Mouse (Mus musculus) thymus, adult 2 months (tissue): ENCODE data around the gene Stfa3. TPM values are rescaled to one million over a fixed set of nuclear protein-coding genes. Genes with fewer than 3 reads are reported as not detected.
"Not testable (repeated sequence)": the region's sequence is repeated elsewhere in the genome, so short reads cannot be mapped to it uniquely, and the experiment has no call there.

Source experiments
- DNase-seq: peaks from one replicate; pipeline ENCODE4 v3.0.0; 2021
- H3K27ac ChIP-seq: fragments of 200-500 bp; 2 replicates; pipeline ENCODE4 v1.5.1; 2012; ENCODE audit warnings: low read length, control low read depth; ENCODE audit not compliant: control insufficient read depth, insufficient read depth
- H3K27me3 ChIP-seq: fragments of 200-500 bp; 2 replicates; pipeline ENCODE4 v1.6.1; 2012; ENCODE audit warnings: mild to moderate bottlenecking, low read length, moderate library complexity, mixed read lengths; ENCODE audit not compliant: control insufficient read depth, insufficient read depth
- H3K36me3 ChIP-seq: fragments of 200-500 bp; 2 replicates; pipeline ENCODE4 v1.6.1; 2012; ENCODE audit warnings: mild to moderate bottlenecking, low read length, moderate library complexity; ENCODE audit not compliant: control insufficient read depth, insufficient read depth
- H3K4me1 ChIP-seq: fragments of 200-500 bp; replicated peaks from 2 replicates; pipeline ENCODE4 v1.6.1; 2012; ENCODE audit warnings: low read length; ENCODE audit not compliant: control insufficient read depth, insufficient read depth
- H3K4me3 ChIP-seq: fragments of 200-500 bp; 2 replicates; pipeline ENCODE4 v1.5.1; 2012; ENCODE audit warnings: mild to moderate bottlenecking, low read length, control low read depth, moderate library complexity; ENCODE audit not compliant: control insufficient read depth, insufficient read depth
- CTCF ChIP-seq: fragments of 200-500 bp; IDR thresholded peaks from 2 replicates; pipeline ENCODE4 v1.5.1; 2012; ENCODE audit warnings: mild to moderate bottlenecking, control low read depth, low read length, moderate library complexity, borderline replicate concordance; ENCODE audit not compliant: control insufficient read depth, poor library complexity, insufficient read depth; ENCODE audit errors: extremely low read depth
- POLR2A ChIP-seq: fragments of 200-500 bp; IDR thresholded peaks from 2 replicates; pipeline ENCODE4 v1.6.1; 2012; ENCODE audit warnings: mild to moderate bottlenecking, low read length, control low read depth, moderate library complexity; ENCODE audit not compliant: control insufficient read depth, poor library complexity, insufficient read depth; ENCODE audit errors: extremely low read depth
- WGBS: fragments of 180-500 bp; shearing (Covaris S2); methylation state at CpG from one replicate; pipeline ENCODE4 v1.1.7; 2018; 5-methylcytosine and 5-hydroxymethylcytosine counted together
- polyA plus RNA-seq: library from polyadenylated mRNA; depleted of rRNA; stranded (reverse); fragments of >200 nt; gene quantifications from 2 replicates; pipeline ENCODE4 v1.2.3, GENCODE M21; 2012; rRNA removed

Stfa3 gene
- polyA plus RNA-seq, 1 experiment: not detected

DNA sequence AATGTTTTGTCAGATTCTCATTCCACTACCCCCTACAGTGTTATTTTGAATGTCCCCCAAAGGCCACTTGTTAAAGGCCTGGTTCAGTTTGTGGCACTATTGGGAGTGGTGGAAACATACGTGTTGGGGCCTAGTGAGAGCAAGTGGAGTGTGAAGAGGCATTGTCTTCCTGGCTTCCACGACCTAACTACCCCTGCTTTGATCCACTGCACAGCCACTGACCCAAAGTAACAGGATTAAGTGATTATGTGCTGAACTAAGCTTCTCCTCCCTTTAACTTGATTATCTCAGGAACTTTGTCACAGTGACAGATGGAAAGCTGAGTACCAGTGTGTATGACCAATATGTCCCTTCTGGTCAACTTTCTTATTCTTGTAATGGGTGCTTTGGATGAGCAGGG is 5.2 kb upstream of the Stfa3 start:
- Histone ChIP-seq H3K27me3 (no peaks in the 10 kb centered on the region), H3K4me1 (no peaks in the 10 kb centered on the region), H3K4me3 (no peak overlapping the region), H3K27ac (no peak overlapping the region), H3K36me3 (no peaks in the 10 kb centered on the region)
- no peak for TF ChIP-seq POLR2A
- TF ChIP-seq CTCF: no peak
- WGBS: 70% methylated on average over 2 of the region's 2 CpGs
- DNase-seq: no peak

DNA sequence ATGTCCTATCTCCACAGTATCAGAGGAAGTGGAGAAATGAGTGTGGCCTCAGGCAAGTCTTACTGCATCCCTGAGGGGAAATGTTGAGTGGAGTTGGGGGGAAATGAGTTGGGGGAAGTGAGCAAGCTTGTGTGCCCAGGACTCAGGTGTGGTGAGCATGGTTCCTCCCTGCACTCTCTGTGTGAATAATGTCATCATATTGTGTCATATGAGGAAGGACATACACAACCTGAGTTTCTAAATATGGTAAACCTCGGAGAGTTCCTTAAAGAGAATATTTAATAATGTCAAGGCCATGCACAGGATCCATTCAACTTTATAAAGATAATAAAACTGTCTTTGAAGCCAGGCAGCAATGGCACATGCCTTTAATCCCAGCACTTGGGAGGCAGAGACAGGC is 34.2 kb downstream of the Stfa3 start:
- not testable (repeated sequence) for H3K36me3 ChIP-seq, H3K27ac ChIP-seq, H3K4me1 ChIP-seq, DNase-seq, H3K27me3 ChIP-seq, H3K4me3 ChIP-seq
- 44% methylated on average over 1 of the region's 1 CpGs for WGBS

DNA sequence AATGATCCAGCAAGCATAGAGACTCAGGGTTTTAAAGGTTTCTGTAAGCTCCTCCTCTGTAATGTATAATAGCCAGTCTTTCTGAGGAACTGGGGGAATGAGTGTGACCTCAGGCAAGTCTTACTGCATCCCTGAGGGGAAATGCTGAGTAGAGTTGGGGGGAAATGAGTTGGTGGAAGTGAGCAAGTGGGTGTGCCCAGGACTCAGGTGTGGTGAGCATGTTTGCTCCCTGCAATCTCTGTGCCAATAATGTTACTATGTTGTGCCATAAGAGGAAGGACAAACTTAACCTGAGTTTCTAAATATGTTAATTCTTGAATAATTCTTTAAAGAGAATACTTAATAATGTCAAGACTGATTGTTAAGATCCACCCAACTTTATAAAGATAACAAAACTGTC is 46.8 kb downstream of the Stfa3 start, which contains the start of gene Stfa2:
Gene Stfa2 (minus strand): TSS at position 101 of the 400 bp plus-strand sequence.
- DNase-seq: no peak
- H3K27ac ChIP-seq: no peak within 1 kb of the TSS
- no peaks in the 10 kb centered on the region for H3K4me1 ChIP-seq
- H3K4me3 ChIP-seq: no peak within 1 kb of the TSS
- no peaks in the 10 kb centered on the region for H3K36me3 ChIP-seq
- no peaks in the 10 kb centered on the region for H3K27me3 ChIP-seq
- TF ChIP-seq CTCF (no peak), POLR2A (no peak)

Other genes with a start within 250 kb of the Stfa3 start
- gene Gm5416, start 245.0 kb downstream of the Stfa3 start, polyA plus RNA-seq: not detected in 2 replicates
- gene 2010005H15Rik, start 233.9 kb downstream of the Stfa3 start, polyA plus RNA-seq: 0.31 TPM in 1 of 2 replicates, not detected in the other
- gene Stfa1, start 178.4 kb downstream of the Stfa3 start, polyA plus RNA-seq: not detected in 2 replicates
- not detected in 2 replicates for gene BC117090, start 121.1 kb downstream of the Stfa3 start, polyA plus RNA-seq
- gene BC100530, start 87.6 kb downstream of the Stfa3 start, polyA plus RNA-seq: not detected in 2 replicates
- gene Stfa2, start 46.9 kb downstream of the Stfa3 start, polyA plus RNA-seq: not detected in 2 replicates
- 0.92 and 1.00 TPM in 2 replicates for gene Casr, start 106.7 kb upstream of the Stfa3 start, polyA plus RNA-seq
- 10.7 and 15.3 TPM in 2 replicates for gene Cd86, start 210.7 kb upstream of the Stfa3 start, polyA plus RNA-seq
- 6.5 and 7.1 TPM in 2 replicates for gene Ildr1, start 238.6 kb upstream of the Stfa3 start, polyA plus RNA-seq